Mouse (Mus musculus): ENCODE measurements at regions not wholly inside any gene's neighbourhood (a gene's known extent, or its start where the extent isn't known, plus 50 kb on each side); places are given as distances from the start of the nearest gene placed in this dataset. TPM values are rescaled to one million over a fixed set of nuclear protein-coding genes. Genes with fewer than 3 reads are reported as not detected.

DNA sequence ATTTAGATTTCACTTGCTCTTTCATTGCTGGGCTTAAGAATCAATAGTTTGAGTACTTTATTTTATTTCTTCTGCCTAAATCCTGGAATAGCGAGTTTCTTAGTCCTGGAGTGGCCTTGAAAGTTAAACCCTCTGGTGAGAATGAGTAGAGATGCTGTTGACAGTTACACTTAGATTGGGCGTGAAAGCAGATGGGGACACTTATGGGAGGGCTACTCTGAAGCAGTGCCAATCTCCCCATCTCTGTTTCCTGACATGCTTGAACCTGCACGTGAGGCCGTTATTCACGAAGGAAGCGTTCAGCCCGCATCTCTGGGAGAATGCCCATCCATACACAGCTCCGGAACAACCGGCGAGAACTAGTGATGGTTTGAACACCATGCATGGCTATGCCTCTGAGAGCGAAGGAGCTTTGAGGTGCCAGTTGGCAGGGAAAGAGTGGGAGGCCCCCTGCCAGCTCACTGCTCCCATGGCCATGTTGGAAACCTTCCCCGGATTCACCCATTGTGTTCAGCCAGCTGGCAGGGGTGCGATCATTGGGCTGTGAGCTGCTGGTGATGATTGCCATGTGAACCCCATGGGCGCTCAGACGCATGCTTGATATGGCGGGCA, 792.2 kb upstream of the Got2 start:
- no peaks in the 10 kb centered on the region for H3K36me3 ChIP-seq (ENCODE audit: insufficient read depth, low read length)
- H3K27ac ChIP-seq (ENCODE audit: low read depth, low read length) = no peak overlapping the region
- H3K4me2 ChIP-seq (ENCODE audit: low read depth, low read length, poor library complexity, severe bottlenecking) = no peak overlapping the region
- H3K4me1 ChIP-seq (ENCODE audit: insufficient read depth, low read length) = no peaks in the 10 kb centered on the region
- DNase-seq (ENCODE audit: low spot score) (peak; percentile 71), ATAC-seq (ENCODE audit: low FRiP score) (peak; percentile 23; the same call in 1 of the 2 replicates)
- H3K9ac ChIP-seq (replicated peaks; ENCODE audit: low read length, poor library complexity, severe bottlenecking) = no peak overlapping the region
- WGBS = 86% methylated on average over 16 of the region's 16 CpGs
- no peak overlapping the region for H3K4me3 ChIP-seq (ENCODE audit: low read depth, low read length)
- no peak for TF ChIP-seq CTCF (IDR thresholded peaks at IDR 0.05)
- no peaks in the 10 kb centered on the region for H3K9me3 ChIP-seq (ENCODE audit: low read length)
- no peaks in the 10 kb centered on the region for H3K27me3 ChIP-seq (ENCODE audit: insufficient read depth, low read length)

DNA sequence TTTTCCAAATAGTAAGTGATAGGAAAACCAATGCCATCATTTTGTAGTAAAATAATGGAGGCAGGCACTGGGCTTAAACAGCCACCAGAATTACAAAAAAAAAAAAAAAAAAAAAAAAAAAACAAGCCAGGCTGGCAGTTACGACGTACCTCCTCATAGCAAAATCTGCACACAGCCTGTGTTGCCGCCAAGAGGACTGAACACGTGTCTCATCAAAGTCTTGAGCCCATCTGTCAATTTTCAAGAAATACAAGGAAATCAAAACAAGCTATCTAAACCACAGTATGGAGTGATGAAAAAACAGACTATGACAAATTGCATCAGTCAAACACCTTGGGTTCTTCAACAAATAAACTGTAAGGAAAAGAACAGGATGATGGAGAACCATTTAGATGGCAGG, 791.2 kb upstream of the Got2 start:
- no peak overlapping the region for H3K4me2 ChIP-seq (ENCODE audit: low read depth, low read length, poor library complexity, severe bottlenecking)
- DNase-seq (ENCODE audit: low spot score) (peak; percentile 49), ATAC-seq (ENCODE audit: low FRiP score) (no peak)
- H3K27ac ChIP-seq (ENCODE audit: low read depth, low read length) = no peak overlapping the region
- H3K36me3 ChIP-seq (ENCODE audit: insufficient read depth, low read length) = no peaks in the 10 kb centered on the region
- H3K9me3 ChIP-seq (ENCODE audit: low read length) = no peaks in the 10 kb centered on the region
- no peaks in the 10 kb centered on the region for H3K27me3 ChIP-seq (ENCODE audit: insufficient read depth, low read length)
- no peak overlapping the region for H3K9ac ChIP-seq (replicated peaks; ENCODE audit: low read length, poor library complexity, severe bottlenecking)
- TF ChIP-seq CTCF (IDR thresholded peaks at IDR 0.05) = no peak
- H3K4me1 ChIP-seq (ENCODE audit: insufficient read depth, low read length) = no peaks in the 10 kb centered on the region
- H3K4me3 ChIP-seq (ENCODE audit: low read depth, low read length) = no peak overlapping the region
- 77% methylated on average over 4 of the region's 4 CpGs for WGBS

DNA sequence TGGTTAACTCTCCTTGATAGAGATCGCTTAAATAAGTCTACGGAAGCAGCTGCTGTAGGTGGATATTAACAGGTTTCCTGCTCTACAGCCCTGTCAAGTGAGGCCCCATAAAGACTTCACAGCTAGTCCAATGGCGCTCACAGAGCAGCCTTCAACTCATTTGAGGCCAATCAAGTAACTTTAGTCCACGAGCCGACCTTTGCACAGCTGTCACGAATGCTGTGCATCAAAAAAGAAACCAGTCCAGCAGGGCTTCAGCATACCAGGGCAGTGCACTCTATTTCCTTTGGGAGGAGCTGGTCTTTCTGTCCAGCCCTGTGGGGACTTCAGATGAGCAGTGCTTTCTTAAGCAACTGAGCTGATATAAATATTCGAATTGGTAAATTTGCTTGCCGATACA, 786.4 kb upstream of the Got2 start:
- no peak for ATAC-seq (ENCODE audit: low FRiP score)
- TF ChIP-seq CTCF (IDR thresholded peaks at IDR 0.05) = no peak
- H3K27me3 ChIP-seq (ENCODE audit: insufficient read depth, low read length) = no peaks in the 10 kb centered on the region

DNA sequence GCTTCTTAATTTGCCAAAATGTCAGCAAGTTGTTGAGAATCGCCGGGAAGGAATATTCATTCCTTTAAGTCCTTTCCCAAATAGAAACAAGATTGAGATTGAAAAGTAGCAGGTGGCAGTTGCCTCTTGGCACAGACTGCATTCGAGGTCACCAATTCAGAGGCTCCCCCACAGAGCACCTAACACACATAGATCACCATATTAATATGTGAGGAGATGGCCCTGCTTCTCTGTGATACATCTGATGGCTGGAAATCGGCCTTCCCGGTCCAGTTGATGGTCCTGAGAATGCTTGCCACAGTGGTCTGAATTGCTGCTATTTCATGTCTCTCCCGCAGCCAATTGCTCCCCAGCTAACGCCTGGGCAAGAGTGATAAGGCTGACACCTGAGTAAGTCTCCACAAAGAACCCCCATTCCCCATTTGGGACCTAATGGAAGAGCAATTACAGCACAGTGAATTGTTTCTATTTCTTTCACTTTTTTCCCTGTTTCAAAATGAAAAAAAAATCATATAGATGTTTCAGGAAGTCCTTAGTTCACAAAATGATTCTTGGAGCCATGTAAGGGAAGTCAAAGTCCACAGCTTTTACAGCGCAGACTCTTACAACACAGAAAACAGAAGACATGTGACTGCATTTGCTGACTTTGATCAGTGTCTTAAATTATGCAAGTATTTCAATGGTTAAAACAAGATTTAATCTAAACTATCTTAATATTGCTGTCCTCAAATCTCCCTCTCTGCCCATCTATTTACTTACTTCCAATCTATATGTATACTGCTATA, 768.3 kb upstream of the Got2 start:
- 76% methylated on average over 8 of the region's 8 CpGs for WGBS
- no peak overlapping the region for H3K4me2 ChIP-seq (ENCODE audit: low read depth, low read length, poor library complexity, severe bottlenecking)
- H3K9ac ChIP-seq (replicated peaks; ENCODE audit: low read length, poor library complexity, severe bottlenecking) = no peak overlapping the region
- H3K36me3 ChIP-seq (ENCODE audit: insufficient read depth, low read length) = no peaks in the 10 kb centered on the region
- no peaks in the 10 kb centered on the region for H3K4me1 ChIP-seq (ENCODE audit: insufficient read depth, low read length)
- no peaks in the 10 kb centered on the region for H3K9me3 ChIP-seq (ENCODE audit: low read length)
- H3K27me3 ChIP-seq (ENCODE audit: insufficient read depth, low read length) = no peaks in the 10 kb centered on the region
- H3K4me3 ChIP-seq (ENCODE audit: low read depth, low read length) = no peak overlapping the region
- DNase-seq (ENCODE audit: low spot score) (no peak), ATAC-seq (ENCODE audit: low FRiP score) (no peak)
- TF ChIP-seq CTCF (IDR thresholded peaks at IDR 0.05) = no peak
- H3K27ac ChIP-seq (ENCODE audit: low read depth, low read length) = no peak overlapping the region

More for the DNA sequence above, 786.4 kb upstream of the Got2 start:
- Histone ChIP-seq H3K36me3 (ENCODE audit: insufficient read depth, low read length) (no peaks in the 10 kb centered on the region), H3K27ac (ENCODE audit: low read depth, low read length) (no peak overlapping the region), H3K4me3 (ENCODE audit: low read depth, low read length) (no peak overlapping the region), H3K9me3 (ENCODE audit: low read length) (no peaks in the 10 kb centered on the region), H3K4me1 (ENCODE audit: insufficient read depth, low read length) (no peaks in the 10 kb centered on the region), H3K4me2 (ENCODE audit: low read depth, low read length, poor library complexity, severe bottlenecking) (no peak overlapping the region), H3K9ac (replicated peaks; ENCODE audit: low read length, poor library complexity, severe bottlenecking) (no peak overlapping the region)
- DNase-seq (ENCODE audit: low spot score) = no peak
- WGBS = 55% methylated on average over 8 of the region's 8 CpGs

DNA sequence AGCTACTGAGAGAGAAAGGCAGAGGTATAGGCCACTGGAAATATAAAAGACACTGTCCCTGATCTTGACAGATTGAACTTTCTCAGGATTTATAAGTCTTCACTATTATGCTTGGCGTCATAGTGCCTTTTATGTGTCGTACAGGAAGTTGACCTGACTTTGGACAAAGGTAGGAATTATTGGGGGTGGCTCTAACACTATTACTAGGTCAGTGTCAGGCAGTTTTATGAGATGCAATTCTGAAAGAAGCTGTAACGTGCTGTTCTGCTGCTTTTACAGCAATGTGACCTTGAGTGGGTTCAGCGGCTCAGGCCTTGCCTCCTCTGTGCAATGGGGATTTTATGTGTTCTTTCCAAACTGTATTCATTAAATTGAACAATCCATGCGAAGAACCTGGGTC, 759.4 kb upstream of the Got2 start:
- WGBS = 83% methylated on average over 5 of the region's 5 CpGs
- Histone ChIP-seq H3K4me1 (ENCODE audit: insufficient read depth, low read length) (no peaks in the 10 kb centered on the region), H3K27me3 (ENCODE audit: insufficient read depth, low read length) (no peaks in the 10 kb centered on the region), H3K9ac (replicated peaks; ENCODE audit: low read length, poor library complexity, severe bottlenecking) (no peak overlapping the region), H3K9me3 (ENCODE audit: low read length) (no peaks in the 10 kb centered on the region), H3K4me3 (ENCODE audit: low read depth, low read length) (no peak overlapping the region), H3K27ac (ENCODE audit: low read depth, low read length) (no peak overlapping the region), H3K36me3 (ENCODE audit: insufficient read depth, low read length) (no peaks in the 10 kb centered on the region), H3K4me2 (ENCODE audit: low read depth, low read length, poor library complexity, severe bottlenecking) (no peak overlapping the region)
- no peak for DNase-seq (ENCODE audit: low spot score)
- ATAC-seq (ENCODE audit: low FRiP score) = no peak
- no peak for TF ChIP-seq CTCF (IDR thresholded peaks at IDR 0.05)

Small RNA genes in the stretch of these regions (microRNA-seq; reads per million reads assigned to microRNA genes)
- not detected for gene Gm24132 (ENCODE audit: borderline number of aligned reads)

Data from midbrain, postnatal 0 days (tissue).